Mouse (Mus musculus) liver, embryonic 14.5 days (tissue): ENCODE results near the gene Dnhd1. TPM values are rescaled to one million over a fixed set of nuclear protein-coding genes. Genes with fewer than 3 reads are reported as not detected.
"Not testable (repeated sequence)": the region's sequence is repeated elsewhere in the genome, so short reads cannot be mapped to it uniquely, and the experiment has no call there.

Source experiments
- ATAC-seq: fragments of 200-750 bp; cut with Nextera tagmentation; 2 replicates; pipeline ENCODE4 v1.8.0; 2017; ENCODE audit warnings: moderate number of reproducible peaks, mild to moderate bottlenecking, moderate library complexity; ENCODE audit not compliant: insufficient read depth
- DNase-seq, 3 experiments: peaks; one replicate each; pipeline ENCODE4 v3.0.0-alpha.2; 2012 to 2013; ENCODE audit warnings: low read depth in 3 of 3, low spot score in 3 of 3
- H3K27ac ChIP-seq: fragments of 300-500 bp; sonication (generic); 2 replicates; pipeline ENCODE4 v1.5.1; 2014; ENCODE audit warnings: moderate library complexity, mild to moderate bottlenecking, control low read depth, inconsistent platforms
- H3K27me3 ChIP-seq: fragments of 300-500 bp; sonication (generic); 2 replicates; pipeline ENCODE4 v1.6.1; 2014; ENCODE audit warnings: mild to moderate bottlenecking, low read length, moderate library complexity; ENCODE audit not compliant: control insufficient read depth, insufficient read depth
- H3K36me3 ChIP-seq: fragments of 300-500 bp; sonication (generic); replicated peaks from 2 replicates; pipeline ENCODE4 v1.6.1; 2014; ENCODE audit warnings: low read depth; ENCODE audit not compliant: control insufficient read depth, insufficient read depth
- H3K4me1 ChIP-seq, 2 experiments: fragments of 200-500 bp in 1 of 2; fragments of 300-500 bp in 1 of 2; sonication (generic) in 1 of 2; replicated peaks; 2 replicates each; pipeline ENCODE4 v1.6.1; 2012 to 2014; ENCODE audit warnings: antibody characterized with exemption in 1 of 2, inconsistent platforms in 1 of 2, low read length in 1 of 2; ENCODE audit not compliant: control insufficient read depth in 2 of 2, insufficient read depth in 2 of 2
- H3K4me2 ChIP-seq: fragments of 300-500 bp; sonication (generic); 2 replicates; pipeline ENCODE4 v1.6.1; 2014; ENCODE audit warnings: low read depth, mild to moderate bottlenecking, control low read depth, moderate library complexity
- H3K4me3 ChIP-seq, 2 experiments: fragments of 200-500 bp in 1 of 2; fragments of 300-500 bp in 1 of 2; sonication (generic) in 1 of 2; 2 replicates each; pipeline ENCODE4 v1.5.1; 2012 to 2014; ENCODE audit warnings: low read depth in 2 of 2, low read length in 2 of 2, mild to moderate bottlenecking in 2 of 2, control low read depth in 1 of 2, inconsistent platforms in 1 of 2, moderate library complexity in 1 of 2; ENCODE audit not compliant: insufficient read depth in 1 of 2
- H3K9ac ChIP-seq: fragments of 300-500 bp; sonication (generic); replicated peaks from 2 replicates; pipeline ENCODE4 v1.6.1; 2014; ENCODE audit warnings: mild to moderate bottlenecking, control low read depth, moderate library complexity
- H3K9me3 ChIP-seq: fragments of 300-500 bp; sonication (generic); 2 replicates; pipeline ENCODE4 v1.6.1; 2016; ENCODE audit warnings: low read length, mixed read lengths; ENCODE audit not compliant: control insufficient read depth
- CTCF ChIP-seq: IDR thresholded peaks from 2 replicates; pipeline ENCODE4 v1.5.1; 2016; ENCODE audit warnings: antibody characterized with exemption, low read depth, control low read depth
- EP300 ChIP-seq: IDR thresholded peaks from 2 replicates; pipeline ENCODE4 v1.6.1; 2016; ENCODE audit warnings: antibody characterized with exemption, low read depth
- WGBS: fragments of 180-500 bp; shearing (Covaris S2); extraction: QIAGEN DNeasy Blood & Tissue Kit; methylation state at CpG from one replicate; pipeline ENCODE4 v1.1.7; 2014; ENCODE audit not compliant: insufficient replicate concordance; 5-methylcytosine and 5-hydroxymethylcytosine counted together
- polyA plus RNA-seq, 2 experiments: library from polyadenylated mRNA; depleted of rRNA in 1 of 2; stranded (reverse) in 1 of 2; unstranded in 1 of 2; fragments of >200 nt; fragmentation: Nextera tagmentation in 1 of 2; extraction: Ambion mirVana in 1 of 2; gene quantifications; 2 replicates each; pipeline versions ENCODE4 v1.2.1 to v1.2.3; 2012 to 2014

Dnhd1 gene
- polyA plus RNA-seq, 2 experiments: 0.11 to 0.57 TPM

DNA sequence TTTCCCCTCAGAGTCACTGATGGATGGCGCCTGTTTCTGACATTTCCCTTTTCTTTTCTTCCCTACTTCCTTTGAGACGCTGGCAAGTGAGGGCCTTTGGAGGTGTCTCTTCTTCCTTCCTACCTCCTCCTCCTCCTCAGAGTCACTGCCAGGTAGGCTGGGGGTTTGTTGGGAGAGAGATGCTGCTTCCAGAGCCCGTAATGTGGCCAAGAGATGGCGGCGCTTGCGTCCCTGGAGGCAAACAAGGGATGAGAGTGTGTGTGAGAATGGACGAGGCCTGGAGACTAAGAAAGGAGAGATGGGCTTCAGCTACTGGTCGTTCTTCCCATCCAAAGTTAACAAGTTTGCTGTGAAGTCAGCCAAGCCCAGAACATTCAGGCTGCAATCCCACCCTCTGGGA is 84.2 kb downstream of the Dnhd1 start:
- ATAC-seq (no peak), DNase-seq (no peak)
- WGBS: 79% methylated on average over 8 of the region's 8 CpGs
- Histone ChIP-seq H3K27me3 (no peaks in the 10 kb centered on the region), H3K36me3 (peaks cover 24% of the 10 kb centered on the region), H3K27ac (no peak overlapping the region), H3K4me2 (peak overlapping the region; percentile 81; the same call in 1 of the 2 replicates), H3K9me3 (no peaks in the 10 kb centered on the region), H3K4me1 (peaks cover 22 to 28% of the 10 kb centered on the region in 2 experiments), H3K9ac (no peak overlapping the region), H3K4me3 (0 out of 4 replicates have a peak overlapping the region, but pooled peaks of 1 of the 2 experiments have one; percentile 2)
- TF ChIP-seq CTCF: no peak
- TF ChIP-seq EP300: no peak

DNA sequence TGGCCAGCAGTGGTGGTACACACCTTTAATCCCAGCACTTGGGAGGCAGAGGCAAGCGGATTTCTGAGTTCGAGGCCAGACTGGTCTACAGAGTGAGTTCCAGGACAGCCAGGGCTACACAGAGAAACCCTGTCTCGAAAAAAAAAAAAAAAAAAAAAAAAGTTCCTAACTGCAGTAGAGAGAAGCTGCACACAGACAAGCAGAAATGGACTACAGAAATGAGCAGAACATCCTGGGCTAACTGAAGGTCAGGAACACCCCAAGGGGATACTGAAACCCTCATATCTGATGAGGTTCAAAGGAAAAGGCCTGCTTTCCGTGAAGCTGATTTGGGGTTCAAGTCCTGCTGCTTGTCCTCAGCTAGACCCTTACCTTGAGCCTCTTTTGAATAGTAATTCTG is 84.8 kb downstream of the Dnhd1 start:
- not testable (repeated sequence) for H3K9me3 ChIP-seq, ATAC-seq, H3K27me3 ChIP-seq, DNase-seq, H3K27ac ChIP-seq
- 40% methylated on average over 4 of the region's 4 CpGs for WGBS
- H3K4me3 ChIP-seq: peak overlapping the region; percentile 80 to 83
- peaks cover 22 to 29% of the 10 kb centered on the region in 2 experiments for H3K4me1 ChIP-seq
- H3K36me3 ChIP-seq: peaks cover 30% of the 10 kb centered on the region
- H3K4me2 ChIP-seq: peak overlapping the region; percentile 81
- peak overlapping the region; percentile 73 for H3K9ac ChIP-seq

DNA sequence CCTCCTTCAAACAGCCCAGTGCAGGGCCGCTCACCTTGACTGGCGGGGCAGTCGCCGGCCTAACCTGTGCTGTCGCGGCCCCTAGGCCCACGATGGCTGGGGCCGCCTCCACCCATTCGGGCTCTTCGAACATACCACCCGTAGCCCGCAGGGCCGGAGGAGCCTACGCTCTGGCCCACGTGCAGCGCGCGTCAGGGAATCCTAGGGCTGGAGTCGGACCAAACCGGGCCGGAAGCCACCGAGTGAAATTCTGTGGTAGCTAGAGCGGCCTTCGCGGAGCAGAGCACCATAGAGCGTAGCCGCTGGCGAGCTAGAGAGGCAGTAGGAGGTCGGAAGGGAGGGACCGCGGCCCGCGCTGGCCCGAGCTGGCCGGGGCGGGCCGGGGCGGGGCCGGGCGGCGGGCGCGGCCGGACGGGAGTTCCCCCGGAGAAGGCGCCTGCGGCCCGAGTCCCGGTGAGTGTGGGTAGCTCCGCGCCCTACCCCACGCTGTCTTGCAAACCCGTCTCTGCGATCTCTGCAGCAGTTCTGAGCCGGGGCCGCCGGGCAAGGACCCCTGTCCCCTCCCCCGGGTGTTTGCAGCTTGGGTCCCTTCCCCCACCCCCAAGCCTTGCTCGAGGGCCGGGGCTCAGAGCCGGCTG is 85.8 kb downstream of the Dnhd1 start, which contains the start of gene Ilk:
Gene Ilk, plus strand, starts transcription at position 329 of the 638 bp plus-strand sequence.
- Histone ChIP-seq H3K4me3 (peak within 1 kb of the TSS; percentile 80 to 83), H3K9ac (peak within 1 kb of the TSS; percentile 91), H3K4me2 (peak within 1 kb of the TSS; percentile 81), H3K4me1 (peaks cover 22 to 29% of the 10 kb centered on the region in 2 experiments), H3K9me3 (no peaks in the 10 kb centered on the region), H3K36me3 (peaks cover 37% of the 10 kb centered on the region), H3K27ac (peak within 1 kb of the TSS; percentile 61), H3K27me3 (no peaks in the 10 kb centered on the region)
- DNase-seq (peak; percentile 82 to 84 (median 83)), ATAC-seq (peak; percentile 99)
- under 1% methylated on average over 48 of the region's 62 CpGs for WGBS
- no peak for TF ChIP-seq EP300
- TF ChIP-seq CTCF: no peak

DNA sequence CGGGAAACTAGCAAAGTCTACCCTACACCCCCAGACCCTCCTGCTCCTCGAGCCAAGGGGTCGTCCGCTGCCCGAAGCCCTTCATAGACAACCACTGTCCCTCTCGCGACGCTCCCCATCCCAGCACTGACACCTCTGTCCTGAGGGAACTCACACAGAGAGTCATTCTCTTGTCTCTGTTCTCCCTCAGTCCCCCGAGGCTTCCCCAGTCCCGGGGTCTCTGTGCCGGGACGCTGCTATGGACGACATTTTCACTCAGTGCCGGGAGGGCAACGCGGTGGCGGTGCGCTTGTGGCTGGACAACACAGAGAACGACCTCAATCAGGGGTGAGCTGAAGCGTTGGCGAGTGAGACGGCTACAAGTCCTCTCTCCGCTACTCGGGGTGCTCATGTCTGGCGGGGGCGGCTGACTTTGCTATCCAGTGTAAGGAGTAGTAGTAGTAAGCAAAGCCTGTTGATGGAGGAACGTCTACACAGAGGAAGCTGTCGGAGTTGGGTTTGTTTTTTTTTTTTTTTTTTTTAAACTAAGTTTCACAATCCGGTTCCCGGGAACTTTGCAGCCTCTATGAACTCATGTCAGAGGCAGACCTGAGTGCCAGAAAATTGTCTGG is 86.4 kb downstream of the Dnhd1 start, which contains the start of gene Rrp8:
Gene Rrp8, minus strand, starts transcription at position 475 of the 611 bp plus-strand sequence.
- Histone ChIP-seq H3K27me3 (no peaks in the 10 kb centered on the region), H3K4me2 (peak within 1 kb of the TSS; percentile 81), H3K27ac (peak within 1 kb of the TSS; percentile 61), H3K4me1 (peaks cover 22 to 29% of the 10 kb centered on the region in 2 experiments), H3K9ac (peak within 1 kb of the TSS; percentile 91), H3K4me3 (peak within 1 kb of the TSS; percentile 80 to 83), H3K9me3 (no peaks in the 10 kb centered on the region), H3K36me3 (peaks cover 40% of the 10 kb centered on the region)
- ATAC-seq: peak; percentile 38
- WGBS: under 1% methylated on average over 30 of the region's 30 CpGs
- DNase-seq: peak in 1 of 3 experiments; percentile 38
- TF ChIP-seq CTCF: no peak
- TF ChIP-seq EP300: no peak

DNA sequence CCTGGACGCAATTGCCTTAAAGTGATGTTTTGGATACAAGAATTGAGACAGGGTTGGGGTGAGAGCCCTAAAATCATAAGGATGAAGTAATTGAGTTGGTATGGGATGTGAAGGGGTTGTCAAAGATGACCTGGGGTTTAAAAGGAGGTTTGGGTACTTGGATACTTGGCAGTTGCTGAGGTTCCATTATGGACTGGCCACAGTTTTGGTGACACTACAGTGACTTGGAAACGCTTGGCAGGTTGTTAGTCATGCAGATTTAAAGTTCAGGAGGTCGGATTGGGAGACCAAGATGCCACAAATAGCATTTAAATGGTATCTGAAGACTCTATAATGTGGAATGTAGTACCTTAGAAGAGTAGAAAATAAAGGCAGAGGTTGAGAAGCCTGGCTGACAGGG is 87.0 kb downstream of the Dnhd1 start:
- WGBS: 34% methylated on average over 3 of the region's 3 CpGs

More for the DNA sequence above, 87.0 kb downstream of the Dnhd1 start:
- no peaks in the 10 kb centered on the region for H3K9me3 ChIP-seq
- peak overlapping the region; percentile 20; the same call in 1 of the 2 replicates for H3K27ac ChIP-seq
- ATAC-seq (no peak), DNase-seq (no peak)
- H3K4me3 ChIP-seq: peak overlapping the region; percentile 80 to 83
- peaks cover 44% of the 10 kb centered on the region for H3K36me3 ChIP-seq
- peaks cover 22 to 29% of the 10 kb centered on the region in 2 experiments for H3K4me1 ChIP-seq
- peak overlapping the region; percentile 81 for H3K4me2 ChIP-seq
- TF ChIP-seq CTCF (no peak), EP300 (no peak)
- H3K9ac ChIP-seq: peak overlapping the region; percentile 91
- H3K27me3 ChIP-seq: no peaks in the 10 kb centered on the region
